Mouse (Mus musculus) neutrophil, adult 5-6 weeks (primary cell): ENCODE data around the gene Npb. TPM values are rescaled to one million over a fixed set of nuclear protein-coding genes. Genes with fewer than 3 reads are reported as not detected.

Source experiments
- ATAC-seq: fragments of 151-379, 151-347 bp; 2 replicates; pipeline ENCODE4 v1.8.0; 2017; ENCODE audit warnings: mild to moderate bottlenecking, moderate TSS enrichment; ENCODE audit not compliant: insufficient number of reproducible peaks, poor library complexity, low FRiP score, severe bottlenecking; ENCODE audit errors: extremely low read depth
- total RNA-seq: library from RNA; stranded (forward); fragments of 200-1000 nt; gene quantifications from 2 replicates; pipeline ENCODE4 v1.2.3, GENCODE M21; 2017

The Npb gene
- total RNA-seq, 1 experiment from 2014 or later: not detected

GRCm38 (mm10) chr11:120654741-120655140 lies 46.5 kb downstream of the Npb start:
- no peak for ATAC-seq

GRCm38 (mm10) chr11:120657301-120657700 lies 49.0 kb downstream of the Npb start:
- ATAC-seq: no peak

Other genes starting within 250 kb of the Npb start
- 0.47 TPM in 1 of 2 replicates, not detected in the other for gene Fscn2, start 246.9 kb upstream of the Npb start, total RNA-seq
- gene Faap100, start 229.7 kb upstream of the Npb start, total RNA-seq: 13.3 and 15.6 TPM in 2 replicates
- gene Nploc4, start 170.8 kb upstream of the Npb start, total RNA-seq: 24.4 and 25.4 TPM in 2 replicates
- not detected in 2 replicates for gene Tspan10, start 165.8 kb upstream of the Npb start, total RNA-seq
- not detected in 2 replicates for gene Pde6g, start 155.0 kb upstream of the Npb start, total RNA-seq
- gene Oxld1, start 150.4 kb upstream of the Npb start, total RNA-seq: 5.9 and 9.5 TPM in 2 replicates
- gene Ccdc137, start 150.4 kb upstream of the Npb start, total RNA-seq: 35.0 and 48.6 TPM in 2 replicates
- gene Arl16, start 140.9 kb upstream of the Npb start, total RNA-seq: 13.4 and 17.1 TPM in 2 replicates
- 20.8 and 24.1 TPM in 2 replicates for gene Mrpl12, start 123.9 kb upstream of the Npb start, total RNA-seq
- 5.0 and 7.9 TPM in 2 replicates for gene Slc25a10, start 116.6 kb upstream of the Npb start, total RNA-seq
- 0.23 TPM in 1 of 2 replicates, not detected in the other for gene Gcgr, start 77.8 kb upstream of the Npb start, total RNA-seq
- gene Mcrip1, start 58.8 kb upstream of the Npb start, total RNA-seq: 15.0 and 16.9 TPM in 2 replicates
- not detected in 2 replicates for gene Ppp1r27, start 57.3 kb upstream of the Npb start, total RNA-seq
- gene P4hb, start 35.2 kb upstream of the Npb start, total RNA-seq: 122 and 155 TPM in 2 replicates
- gene Arhgdia, start 26.9 kb upstream of the Npb start, total RNA-seq: 166 and 185 TPM in 2 replicates
- gene Alyref, start 10.1 kb upstream of the Npb start, total RNA-seq: 52.7 and 88.0 TPM in 2 replicates
- gene Anapc11, start 10.1 kb upstream of the Npb start, total RNA-seq: 15.7 and 22.0 TPM in 2 replicates
- gene Pcyt2, start 9.5 kb downstream of the Npb start, total RNA-seq: 31.7 and 47.8 TPM in 2 replicates
- gene Sirt7, start 16.8 kb downstream of the Npb start, total RNA-seq: 181 and 194 TPM in 2 replicates
- 25.5 and 33.5 TPM in 2 replicates for gene Mafg, start 25.1 kb downstream of the Npb start, total RNA-seq
- gene Pycr1, start 35.3 kb downstream of the Npb start, total RNA-seq: 1.6 TPM in 1 of 2 replicates, not detected in the other
- not detected in 2 replicates for gene Myadml2, start 39.7 kb downstream of the Npb start, total RNA-seq
- gene Notum, start 52.7 kb downstream of the Npb start, total RNA-seq: not detected in 2 replicates
- 59.7 and 74.8 TPM in 2 replicates for gene Aspscr1, start 64.5 kb downstream of the Npb start, total RNA-seq
- 24.2 and 44.7 TPM in 2 replicates for gene Cenpx, start 105.3 kb downstream of the Npb start, total RNA-seq
- gene Lrrc45, start 105.4 kb downstream of the Npb start, total RNA-seq: 47.1 and 47.6 TPM in 2 replicates
- gene Rac3, start 113.0 kb downstream of the Npb start, total RNA-seq: 0.98 TPM in 1 of 2 replicates, not detected in the other
- 6.8 and 8.1 TPM in 2 replicates for gene Dcxr, start 118.8 kb downstream of the Npb start, total RNA-seq
- gene Cbr2, start 123.6 kb downstream of the Npb start, total RNA-seq: 0.81 TPM in 1 of 2 replicates, not detected in the other
- gene Hmga1b, start 154.3 kb downstream of the Npb start, total RNA-seq: 26.0 and 37.3 TPM in 2 replicates
- 3.8 and 5.9 TPM in 2 replicates for gene Rfng, start 175.7 kb downstream of the Npb start, total RNA-seq
- 59.6 and 60.3 TPM in 2 replicates for gene Gps1, start 175.8 kb downstream of the Npb start, total RNA-seq
- gene Dus1l, start 187.9 kb downstream of the Npb start, total RNA-seq: 30.9 and 32.5 TPM in 2 replicates
- 22.0 and 28.3 TPM in 2 replicates for gene Fasn, start 216.1 kb downstream of the Npb start, total RNA-seq